Mouse (Mus musculus): ENCODE data around the gene Olfr1219.

Gene Olfr1219

DNA sequence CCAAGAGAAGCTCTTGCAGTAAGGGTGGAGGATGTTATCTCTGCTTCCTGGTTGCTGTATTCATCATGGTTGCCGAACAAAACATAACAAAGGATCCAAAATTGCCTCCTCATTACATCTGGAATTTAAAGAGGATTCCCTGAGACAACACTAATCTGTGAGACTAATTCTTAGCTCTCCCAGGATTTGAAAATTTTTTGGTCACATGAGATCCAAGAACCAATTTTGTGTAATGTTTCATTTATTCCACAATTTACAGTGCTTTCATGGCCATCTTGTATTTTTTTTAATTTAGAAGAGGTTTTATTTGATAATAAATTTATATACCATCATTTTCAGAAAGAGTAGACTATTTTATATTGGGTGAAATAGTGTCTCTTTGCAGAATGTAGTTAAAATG lies at the start of gene Olfr1219:
Gene Olfr1219, minus strand, starts transcription at position 101 of the 400 bp plus-strand sequence.
- DNase-seq: no peak

DNA sequence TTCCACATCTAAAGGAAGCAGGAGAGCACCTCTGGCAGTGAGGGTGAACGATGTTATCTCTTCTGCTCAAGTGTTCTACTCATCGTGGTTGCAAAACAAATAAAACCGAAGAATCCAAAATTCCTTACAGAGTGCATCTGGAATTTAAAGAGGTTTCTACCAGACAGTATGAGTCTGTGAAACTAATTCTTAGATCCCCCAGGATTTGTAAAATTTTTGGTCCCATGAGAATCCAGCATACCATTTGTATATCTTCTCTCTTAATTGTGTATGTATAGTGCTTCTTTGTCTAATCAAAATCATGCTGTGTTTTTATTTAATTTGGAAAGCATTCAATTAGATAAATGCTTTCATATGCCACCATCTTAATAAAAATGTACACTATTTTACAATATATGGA lies 49.6 kb upstream of the Olfr1219 start, which contains the start of gene Olfr1222:
Gene Olfr1222, minus strand, starts transcription at position 101 of the 400 bp plus-strand sequence.
- DNase-seq: no peak

GRCm38 (mm10) chr2:89117183-89117582 lies 33.9 kb upstream of the Olfr1219 start, which contains the start of gene Olfr1221:
TSS of gene Olfr1221 (minus strand) at chr2:89117283.
- no peak for DNase-seq

- no peak for DNase-seq
Measured at GRCm38 (mm10) chr2:89106735-89107134, 23.4 kb upstream of the Olfr1219 start, which contains the start of gene Olfr1220. TSS of gene Olfr1220 (minus strand) at chr2:89106835.

GRCm38 (mm10) chr2:89105651-89106050 lies 22.3 kb upstream of the Olfr1219 start:
- DNase-seq: no peak

DNA sequence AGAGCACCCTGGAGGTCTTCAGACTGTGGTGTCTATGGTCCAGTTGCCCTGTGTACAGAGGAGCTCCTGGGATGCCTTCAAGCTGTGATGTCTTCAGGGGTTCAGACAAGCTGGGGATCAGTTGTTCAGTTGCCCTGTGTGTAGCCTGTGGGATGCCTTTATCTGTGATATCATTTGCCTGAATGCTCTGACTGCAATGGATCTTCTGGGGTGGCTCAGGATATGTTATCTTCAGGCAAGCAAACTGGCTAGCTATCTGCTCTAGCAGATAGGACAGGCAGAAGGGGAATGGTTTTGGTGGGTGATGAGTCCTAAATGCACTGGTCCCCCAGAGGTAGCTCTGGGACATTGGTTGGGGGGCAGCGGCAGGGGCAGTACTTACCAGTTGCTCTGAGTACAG lies 10.5 kb upstream of the Olfr1219 start:
- no peak for DNase-seq

GRCm38 (mm10) chr2:89081487-89081886 lies 1.8 kb downstream of the Olfr1219 start:
- no peak for DNase-seq

GRCm38 (mm10) chr2:89061087-89061486 lies 22.2 kb downstream of the Olfr1219 start, which contains the start of gene Olfr1218:
TSS of gene Olfr1218 (minus strand) at chr2:89061187.
- DNase-seq: no peak

- no peak for DNase-seq
Measured at GRCm38 (mm10) chr2:89031965-89032364, 51.3 kb downstream of the Olfr1219 start, which contains the start of gene Olfr1217. TSS of gene Olfr1217 (minus strand) at chr2:89032065.
